Mouse (Mus musculus) right cerebral cortex, adult 2 months (tissue): Measurements from ENCODE around the gene Vmn2r74.

ENCODE experiments used
- DNase-seq, 2 experiments: peaks; one replicate each; pipeline ENCODE4 v3.0.0; 2021 to 2022; ENCODE audit warnings: low spot score in 2 of 2

Gene Vmn2r74

DNA sequence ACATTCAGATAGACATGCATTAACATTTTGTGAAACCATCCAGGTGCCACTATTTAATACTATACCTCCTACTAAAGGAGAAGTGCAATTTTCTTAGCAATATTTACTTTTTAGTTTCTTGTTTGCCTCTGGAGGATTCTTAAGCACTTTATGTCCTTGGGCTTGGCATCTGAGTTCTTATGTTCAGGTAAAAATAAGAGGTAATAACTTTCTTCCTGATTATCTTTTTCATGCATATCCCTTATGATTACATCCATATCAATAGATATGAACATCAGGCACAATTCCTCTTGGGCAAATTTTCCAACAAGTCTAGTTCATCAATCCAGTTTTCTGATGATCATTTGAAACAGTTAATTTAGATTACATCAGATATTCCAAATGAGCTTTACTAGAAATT is at the start of gene Vmn2r74:
Gene Vmn2r74, minus strand, starts transcription at position 101 of the 400 bp plus-strand sequence.
- no peak for DNase-seq

DNA sequence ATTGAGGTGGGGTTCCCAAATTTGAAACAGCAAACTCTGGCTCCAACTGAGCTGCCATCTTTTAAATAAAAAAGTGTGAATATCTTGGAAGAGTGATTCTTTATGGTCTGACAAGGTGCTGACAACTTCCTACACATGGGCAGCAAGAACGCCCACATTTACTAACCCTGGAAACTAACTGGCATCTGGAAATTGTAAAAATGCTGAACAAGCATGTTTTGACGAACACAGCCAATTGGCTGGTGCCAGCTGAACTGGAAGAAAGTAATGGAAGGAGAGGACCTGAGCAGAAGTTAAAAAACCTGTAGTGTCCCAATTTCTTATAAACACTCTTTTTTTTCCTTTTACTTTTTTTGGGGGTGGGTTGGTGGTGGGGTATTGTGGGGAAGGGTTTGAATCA is 46.1 kb upstream of the Vmn2r74 start:
- no peak for DNase-seq
